Mouse (Mus musculus): Measurements from ENCODE around the gene Paqr3. TPM values are rescaled to one million over a fixed set of nuclear protein-coding genes. Genes with fewer than 3 reads are reported as not detected.

The Paqr3 gene
- total and polyA plus RNA-seq, 2 experiments from 2014 or later, result 11.6 to 44.7 TPM

DNA sequence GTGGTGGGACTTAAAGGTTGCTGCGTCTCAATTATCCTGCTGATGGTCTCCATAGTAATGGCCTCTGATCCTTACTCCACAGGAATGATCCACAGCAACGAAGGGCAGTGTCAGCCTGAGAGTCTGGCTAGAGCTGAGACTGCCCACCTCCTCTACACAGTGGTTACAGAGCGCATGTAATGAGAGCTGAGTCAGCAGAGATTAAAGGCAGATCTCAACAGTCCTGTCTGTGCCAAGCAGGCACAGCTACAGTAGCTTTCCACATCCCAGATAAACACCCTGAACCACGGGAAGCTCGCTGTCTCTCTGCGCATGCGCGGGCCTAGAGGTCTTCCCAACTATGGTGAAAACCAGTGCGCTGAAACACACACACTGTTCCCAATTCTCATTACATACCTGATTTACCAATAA, 13.8 kb downstream of the Paqr3 start:
- H3K4me2 ChIP-seq (ENCODE audit: low read depth, low read length), result no peak overlapping the region
- 60% methylated on average over 9 of the region's 9 CpGs for WGBS
- DNase-seq (ENCODE audit: low spot score) (peak; percentile 19), ATAC-seq (peak; percentile 50; the same call in 1 of the 2 replicates)
- H3K9me3 ChIP-seq (ENCODE audit: low read length), result no peaks in the 10 kb centered on the region
- H3K27ac ChIP-seq, result no peak overlapping the region
- H3K27me3 ChIP-seq (ENCODE audit: insufficient read depth, low read length), result no peaks in the 10 kb centered on the region
- no peaks in the 10 kb centered on the region for H3K4me1 ChIP-seq (ENCODE audit: insufficient read depth, low read length)
- no peak overlapping the region for H3K9ac ChIP-seq (replicated peaks; ENCODE audit: low read length)
- peaks cover 18% of the 10 kb centered on the region for H3K36me3 ChIP-seq (ENCODE audit: insufficient read depth, low read length)
- peak; percentile 20; the same call in 1 of the 2 replicates for TF ChIP-seq CTCF (IDR thresholded peaks at IDR 0.05; ENCODE audit: low read depth)
- H3K4me3 ChIP-seq (ENCODE audit: low read length), result no peak overlapping the region

DNA sequence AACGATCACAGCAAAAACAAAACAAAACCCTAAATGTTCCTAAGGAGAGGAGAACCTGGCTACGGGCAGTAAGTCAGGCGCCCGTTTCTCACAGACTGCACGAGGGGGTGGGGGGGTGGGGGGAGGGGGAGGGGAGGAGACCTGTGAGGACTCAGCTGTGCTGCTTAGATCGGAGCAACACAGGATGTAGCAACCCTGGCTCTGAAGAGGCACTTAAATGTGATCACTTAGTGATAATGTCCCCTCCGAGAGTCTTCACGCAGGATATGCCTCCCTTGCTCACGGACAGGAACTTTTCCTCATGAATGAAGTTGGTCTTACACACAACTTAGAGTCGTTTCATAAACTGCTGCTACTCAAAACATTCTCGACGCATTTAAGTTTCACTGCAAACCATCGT, 16.1 kb downstream of the Paqr3 start:
- WGBS, result 74% methylated on average over 13 of the region's 13 CpGs
- DNase-seq (ENCODE audit: low spot score), result no peak
- no peak for TF ChIP-seq CTCF (IDR thresholded peaks at IDR 0.05; ENCODE audit: low read depth)
- H3K4me3 ChIP-seq (ENCODE audit: low read length), result no peak overlapping the region
- H3K9me3 ChIP-seq (ENCODE audit: low read length), result no peaks in the 10 kb centered on the region
- H3K4me2 ChIP-seq (ENCODE audit: low read depth, low read length), result no peak overlapping the region
- H3K27ac ChIP-seq, result no peak overlapping the region
- H3K9ac ChIP-seq (replicated peaks; ENCODE audit: low read length), result no peak overlapping the region
- H3K27me3 ChIP-seq (ENCODE audit: insufficient read depth, low read length), result no peaks in the 10 kb centered on the region
- H3K4me1 ChIP-seq (ENCODE audit: insufficient read depth, low read length), result no peaks in the 10 kb centered on the region
- peaks cover 9% of the 10 kb centered on the region for H3K36me3 ChIP-seq (ENCODE audit: insufficient read depth, low read length)
- ATAC-seq, result no peak

DNA sequence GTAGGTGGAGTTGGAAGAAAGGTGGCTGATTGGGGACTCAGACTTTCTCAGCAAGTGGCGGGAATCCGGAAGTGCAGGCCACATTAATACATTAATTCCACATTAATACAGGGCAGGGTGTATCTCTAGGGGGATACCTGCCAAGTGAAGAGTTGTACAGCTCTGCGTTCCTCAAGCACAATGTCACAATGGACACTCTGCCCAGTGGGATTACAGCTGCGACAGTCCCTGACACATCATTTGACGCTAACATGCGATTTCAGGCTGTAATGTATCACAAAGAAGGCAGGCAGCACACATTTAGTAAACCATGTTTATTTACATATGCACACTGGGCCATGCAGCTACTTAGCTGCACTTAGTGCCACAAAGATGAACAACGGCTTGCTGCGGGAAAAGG, 18.4 kb downstream of the Paqr3 start:
- no peak for TF ChIP-seq CTCF (IDR thresholded peaks at IDR 0.05; ENCODE audit: low read depth)
- Histone ChIP-seq H3K27ac (no peak overlapping the region), H3K9me3 (ENCODE audit: low read length) (no peaks in the 10 kb centered on the region), H3K9ac (replicated peaks; ENCODE audit: low read length) (no peak overlapping the region), H3K27me3 (ENCODE audit: insufficient read depth, low read length) (no peaks in the 10 kb centered on the region), H3K36me3 (ENCODE audit: insufficient read depth, low read length) (peaks cover under 1% of the 10 kb centered on the region; the same call in 1 of the 2 replicates), H3K4me2 (ENCODE audit: low read depth, low read length) (no peak overlapping the region), H3K4me3 (ENCODE audit: low read length) (no peak overlapping the region), H3K4me1 (ENCODE audit: insufficient read depth, low read length) (no peaks in the 10 kb centered on the region)
- whole genome bisulfite sequencing, result 66% methylated on average over 8 of the region's 8 CpGs
- DNase-seq (ENCODE audit: low spot score) (no peak), ATAC-seq (no peak)

DNA sequence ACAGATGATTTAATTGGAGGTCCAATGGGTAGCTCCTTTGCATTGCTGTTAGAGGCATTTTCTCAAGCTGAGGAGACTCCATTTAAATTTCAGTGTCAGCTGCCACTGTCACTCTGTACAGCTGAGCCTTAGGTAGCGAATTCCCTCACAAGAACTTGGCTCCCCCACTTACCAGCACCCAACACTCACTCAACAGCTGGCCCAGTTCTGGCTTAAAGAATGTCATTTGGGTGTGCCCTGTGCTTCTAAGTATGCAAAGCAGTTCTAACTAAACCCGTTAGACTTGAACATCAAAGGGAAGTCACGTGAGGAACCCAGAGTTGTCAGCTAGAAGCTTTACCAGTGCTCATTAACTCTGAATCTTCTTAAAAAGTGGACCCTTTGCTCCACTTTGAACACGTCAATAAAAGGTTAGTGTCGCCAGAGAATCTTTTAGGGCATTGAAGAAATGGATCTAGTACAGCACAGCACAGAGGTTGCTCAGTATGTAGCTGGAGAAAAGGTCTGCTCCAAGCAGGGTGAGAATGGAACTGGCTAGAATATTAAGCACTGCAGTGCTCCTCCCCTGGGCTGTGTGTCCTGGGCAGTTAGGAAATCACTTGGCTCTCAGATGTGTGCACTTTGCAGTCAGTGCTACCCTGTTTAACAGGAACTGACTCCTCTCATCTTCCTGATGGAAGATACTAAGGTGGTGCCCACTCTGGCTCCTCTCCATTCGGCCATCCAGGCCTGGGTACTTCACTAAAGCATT, 21.2 kb downstream of the Paqr3 start:
- ATAC-seq, result no peak
- no peak for DNase-seq (ENCODE audit: low spot score)
- H3K27me3 ChIP-seq (ENCODE audit: insufficient read depth, low read length), result no peaks in the 10 kb centered on the region
- H3K4me3 ChIP-seq (ENCODE audit: low read length), result no peak overlapping the region
- H3K9me3 ChIP-seq (ENCODE audit: low read length), result no peaks in the 10 kb centered on the region
- 77% methylated on average over 6 of the region's 6 CpGs for WGBS
- no peak for TF ChIP-seq CTCF (IDR thresholded peaks at IDR 0.05; ENCODE audit: low read depth)
- no peaks in the 10 kb centered on the region for H3K4me1 ChIP-seq (ENCODE audit: insufficient read depth, low read length)
- no peak overlapping the region for H3K27ac ChIP-seq
- H3K4me2 ChIP-seq (ENCODE audit: low read depth, low read length), result no peak overlapping the region
- no peak overlapping the region for H3K9ac ChIP-seq (replicated peaks; ENCODE audit: low read length)
- peaks cover 15% of the 10 kb centered on the region for H3K36me3 ChIP-seq (ENCODE audit: insufficient read depth, low read length)

DNA sequence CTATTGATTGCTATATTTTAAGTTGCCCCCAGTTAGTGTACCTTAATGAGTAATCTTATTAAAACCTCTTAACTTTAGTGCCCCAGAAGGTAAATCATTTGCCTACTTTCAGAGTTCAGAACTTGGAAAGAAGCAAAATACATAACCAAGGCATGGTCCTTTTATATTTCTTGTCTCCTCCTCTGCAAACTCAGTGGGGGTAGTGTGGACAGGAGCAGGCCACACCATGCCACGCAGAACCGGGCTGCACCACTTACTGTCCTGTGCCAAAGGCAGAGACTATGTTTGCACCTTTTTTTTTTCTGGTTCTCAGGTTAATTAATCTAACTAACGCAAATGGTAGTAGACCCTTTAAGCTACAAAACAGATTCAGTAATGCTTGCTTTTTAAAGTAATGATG, 22.0 kb downstream of the Paqr3 start:
- ATAC-seq, result no peak
- H3K9me3 ChIP-seq (ENCODE audit: low read length), result no peaks in the 10 kb centered on the region
- no peak overlapping the region for H3K9ac ChIP-seq (replicated peaks; ENCODE audit: low read length)
- WGBS, result 88% methylated on average over 3 of the region's 3 CpGs
- no peaks in the 10 kb centered on the region for H3K27me3 ChIP-seq (ENCODE audit: insufficient read depth, low read length)
- no peak for DNase-seq (ENCODE audit: low spot score)
- H3K4me1 ChIP-seq (ENCODE audit: insufficient read depth, low read length), result no peaks in the 10 kb centered on the region
- H3K36me3 ChIP-seq (ENCODE audit: insufficient read depth, low read length), result peaks cover 18% of the 10 kb centered on the region
- no peak overlapping the region for H3K27ac ChIP-seq
- no peak for TF ChIP-seq CTCF (IDR thresholded peaks at IDR 0.05; ENCODE audit: low read depth)
- no peak overlapping the region for H3K4me2 ChIP-seq (ENCODE audit: low read depth, low read length)
- no peak overlapping the region for H3K4me3 ChIP-seq (ENCODE audit: low read length)

DNA sequence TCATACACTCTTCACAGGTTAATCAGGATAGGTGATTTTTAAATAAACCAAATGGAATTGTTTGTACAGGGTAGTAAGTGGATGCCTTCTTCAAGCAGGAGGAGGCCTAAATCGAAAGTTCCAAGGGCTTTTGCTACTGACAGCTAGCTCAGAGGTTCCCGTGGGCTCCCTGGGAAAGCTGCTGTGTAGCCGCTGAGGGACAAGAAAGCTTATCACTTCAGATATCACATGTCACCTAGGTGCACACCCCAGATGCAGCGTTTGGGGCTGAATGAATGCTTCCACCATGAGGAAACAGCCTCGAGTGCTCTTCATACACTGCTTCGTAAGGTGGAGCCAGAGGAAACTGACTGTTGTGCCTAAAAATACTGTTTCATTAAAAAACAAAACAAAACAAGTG, 23.2 kb downstream of the Paqr3 start:
- H3K36me3 ChIP-seq (ENCODE audit: insufficient read depth, low read length), result peaks cover 18% of the 10 kb centered on the region
- H3K4me2 ChIP-seq (ENCODE audit: low read depth, low read length), result no peak overlapping the region
- ATAC-seq (no peak), DNase-seq (ENCODE audit: low spot score) (no peak)
- no peak overlapping the region for H3K4me3 ChIP-seq (ENCODE audit: low read length)
- TF ChIP-seq CTCF (IDR thresholded peaks at IDR 0.05; ENCODE audit: low read depth), result no peak
- no peak overlapping the region for H3K27ac ChIP-seq
- H3K9me3 ChIP-seq (ENCODE audit: low read length), result no peaks in the 10 kb centered on the region
- H3K4me1 ChIP-seq (ENCODE audit: insufficient read depth, low read length), result no peaks in the 10 kb centered on the region
- no peak overlapping the region for H3K9ac ChIP-seq (replicated peaks; ENCODE audit: low read length)
- no peaks in the 10 kb centered on the region for H3K27me3 ChIP-seq (ENCODE audit: insufficient read depth, low read length)
- 85% methylated on average over 6 of the region's 6 CpGs for whole genome bisulfite sequencing

DNA sequence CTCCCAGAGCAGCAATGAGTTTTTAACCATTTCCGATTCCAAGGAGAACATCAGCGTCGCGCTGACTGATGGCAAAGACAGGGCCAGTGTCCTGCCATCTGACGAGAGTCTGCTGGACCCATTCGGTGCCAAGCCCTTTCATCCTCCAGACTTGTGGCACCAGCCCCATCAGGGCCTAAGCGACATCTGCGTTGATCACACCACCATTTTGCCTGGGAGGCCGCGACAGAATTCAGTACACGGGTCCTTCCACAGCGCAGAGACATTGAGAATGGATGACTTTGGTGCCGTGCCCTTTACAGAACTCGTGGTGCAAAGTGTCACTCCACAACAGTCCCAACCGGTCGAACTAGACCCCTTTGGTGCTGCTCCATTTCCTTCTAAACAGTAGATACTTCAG, 23.6 kb downstream of the Paqr3 start:
- ATAC-seq, result no peak
- no peaks in the 10 kb centered on the region for H3K4me1 ChIP-seq (ENCODE audit: insufficient read depth, low read length)
- 95% methylated on average over 16 of the region's 16 CpGs for WGBS
- H3K36me3 ChIP-seq (ENCODE audit: insufficient read depth, low read length), result peaks cover 18% of the 10 kb centered on the region
- no peak for DNase-seq (ENCODE audit: low spot score)
- H3K4me3 ChIP-seq (ENCODE audit: low read length), result no peak overlapping the region
- no peak overlapping the region for H3K9ac ChIP-seq (replicated peaks; ENCODE audit: low read length)
- no peaks in the 10 kb centered on the region for H3K9me3 ChIP-seq (ENCODE audit: low read length)
- H3K27ac ChIP-seq, result no peak overlapping the region
- H3K27me3 ChIP-seq (ENCODE audit: insufficient read depth, low read length), result no peaks in the 10 kb centered on the region
- no peak for TF ChIP-seq CTCF (IDR thresholded peaks at IDR 0.05; ENCODE audit: low read depth)
- H3K4me2 ChIP-seq (ENCODE audit: low read depth, low read length), result no peak overlapping the region

Measured in hindbrain, postnatal 0 days (tissue).